Mouse (Mus musculus) myocyte (in vitro differentiated cells): ENCODE measurements at regions not wholly inside any gene's neighbourhood (a gene's known extent, or its start where the extent isn't known, plus 50 kb on each side); places are given as distances from the start of the nearest gene placed in this dataset.

Source experiments
- CEBPB ChIP-seq: IDR thresholded peaks from 2 replicates; pipeline ENCODE4 v1.6.1; 2011; ENCODE audit warnings: mild to moderate bottlenecking, moderate library complexity; ENCODE audit not compliant: poor library complexity, insufficient read depth, severe bottlenecking
- E2F4 ChIP-seq: IDR thresholded peaks from one replicate; pipeline ENCODE4 v1.6.1; 2011; ENCODE audit warnings: mild to moderate bottlenecking, control low read depth, moderate library complexity; ENCODE audit not compliant: insufficient read depth
- MAX ChIP-seq: IDR thresholded peaks from one replicate; pipeline ENCODE4 v1.6.1; 2011; ENCODE audit warnings: low read depth, mild to moderate bottlenecking, control low read depth
- POLR2A ChIP-seq: IDR thresholded peaks from one replicate; pipeline ENCODE4 v1.6.1; 2011; ENCODE audit warnings: low read depth, mild to moderate bottlenecking, control low read depth, moderate library complexity; ENCODE audit not compliant: insufficient read length
- POLR2AphosphoS2 ChIP-seq: IDR thresholded peaks from one replicate; pipeline ENCODE4 v1.6.1; 2011; ENCODE audit warnings: low read depth, control low read depth; ENCODE audit not compliant: insufficient read length
- REST ChIP-seq: IDR thresholded peaks from one replicate; pipeline ENCODE4 v1.6.1; 2011; ENCODE audit warnings: mild to moderate bottlenecking, control low read depth, moderate library complexity; ENCODE audit not compliant: insufficient read depth, insufficient read length
- TCF12 ChIP-seq: IDR thresholded peaks from one replicate; pipeline ENCODE4 v1.6.1; 2011; ENCODE audit warnings: mild to moderate bottlenecking, control low read depth; ENCODE audit not compliant: poor library complexity, insufficient read depth, severe bottlenecking

- TF ChIP-seq CEBPB: no peak
- TF ChIP-seq POLR2A: no peak
- no peak for TF ChIP-seq MAX
- no peak for TF ChIP-seq E2F4
- no peak for TF ChIP-seq TCF12
- TF ChIP-seq REST: no peak
- TF ChIP-seq POLR2AphosphoS2: no peak
Observed at GRCm38 (mm10) chr7:117317362-117317761, 63.4 kb upstream of the Xylt1 start.
